Mouse (Mus musculus): Measurements from ENCODE around the gene Thbd. TPM values are rescaled to one million over a fixed set of nuclear protein-coding genes. Genes with fewer than 3 reads are reported as not detected.

Thbd gene
- polyA plus RNA-seq, 1 experiment from 2014 or later = not detected

- TF ChIP-seq CTCF (IDR thresholded peaks at IDR 0.05) = no peak
- ChIA-PET CTCF (interaction anchor here (0.9 to 1.2 kb wide), 2 partner anchors 16 to 32 kb away, joined by 3 read pairs; no protein-coding TSS in a partner anchor), POLR2A (no interaction called here)
- in situ Hi-C loops (cut with MboI; ENCODE audit: low pct_unique_long_range_greater_than_20kb) = no loop called here
- DNase-seq (ENCODE audit: low read depth, low spot score) (no peak), ATAC-seq (no peak)
- H3K27me3 ChIP-seq = no peaks in the 10 kb centered on the region
These were observed 35.4 kb upstream of the Thbd start, which contains the start of gene Cd93 for GRCm38 (mm10) chr2:148443249-148443958. Gene Cd93, minus strand, starts transcription at chr2:148443563.

GRCm38 (mm10) chr2:148442710-148443109 is 34.7 kb upstream of the Thbd start:
- no peak for DNase-seq (ENCODE audit: low read depth, low spot score)
- no peak for TF ChIP-seq CTCF (IDR thresholded peaks at IDR 0.05)
- no peak for ATAC-seq
- POLR2A ChIA-PET = no interaction called here
- H3K27me3 ChIP-seq = no peaks in the 10 kb centered on the region
- in situ Hi-C loops (cut with MboI; ENCODE audit: low pct_unique_long_range_greater_than_20kb) = no loop called here
- CTCF ChIA-PET = interaction anchor here (1.2 kb wide), 1 partner anchor 17 kb away, joined by 3 read pairs; no protein-coding TSS in a partner anchor

GRCm38 (mm10) chr2:148442172-148442571 is 34.2 kb upstream of the Thbd start:
- in situ Hi-C loops (cut with MboI; ENCODE audit: low pct_unique_long_range_greater_than_20kb) = no loop called here
- ATAC-seq (no peak), DNase-seq (ENCODE audit: low read depth, low spot score) (no peak)
- H3K27me3 ChIP-seq = no peaks in the 10 kb centered on the region
- no peak for TF ChIP-seq CTCF (IDR thresholded peaks at IDR 0.05)
- CTCF ChIA-PET = no interaction called here
- POLR2A ChIA-PET = no interaction called here

- no peak for DNase-seq (ENCODE audit: low read depth, low spot score)
- TF ChIP-seq CTCF (IDR thresholded peaks at IDR 0.05) = no peak
- in situ Hi-C loops (cut with MboI; ENCODE audit: low pct_unique_long_range_greater_than_20kb) = no loop called here
- ChIA-PET CTCF (no interaction called here), POLR2A (no interaction called here)
- ATAC-seq = no peak
- no peaks in the 10 kb centered on the region for H3K27me3 ChIP-seq
These were observed 33.4 kb upstream of the Thbd start for GRCm38 (mm10) chr2:148441421-148441820.

- H3K27me3 ChIP-seq = no peaks in the 10 kb centered on the region
- ChIA-PET CTCF (no interaction called here), POLR2A (no interaction called here)
- ATAC-seq (no peak), DNase-seq (ENCODE audit: low read depth, low spot score) (no peak)
- in situ Hi-C loops (cut with MboI; ENCODE audit: low pct_unique_long_range_greater_than_20kb) = no loop called here
- TF ChIP-seq CTCF (IDR thresholded peaks at IDR 0.05) = no peak
These were observed 31.8 kb upstream of the Thbd start for GRCm38 (mm10) chr2:148439691-148440276.

GRCm38 (mm10) chr2:148436285-148436684 is 28.3 kb upstream of the Thbd start:
- in situ Hi-C loops (cut with MboI; ENCODE audit: low pct_unique_long_range_greater_than_20kb) = no loop called here
- TF ChIP-seq CTCF (IDR thresholded peaks at IDR 0.05) = no peak
- DNase-seq (ENCODE audit: low read depth, low spot score) (no peak), ATAC-seq (no peak)
- CTCF ChIA-PET = interaction anchor here (1.0 kb wide), 1 partner anchor 23 kb away, joined by 3 read pairs; no protein-coding TSS in a partner anchor
- no peaks in the 10 kb centered on the region for H3K27me3 ChIP-seq
- POLR2A ChIA-PET = no interaction called here

- CTCF ChIA-PET = interaction anchor here (2.0 to 2.4 kb wide), 2 partner anchors 11 to 19 kb away, joined by 4 to 7 read pairs; no protein-coding TSS in a partner anchor
- POLR2A ChIA-PET = no interaction called here
- in situ Hi-C loops (cut with MboI; ENCODE audit: low pct_unique_long_range_greater_than_20kb) = no loop called here
- ATAC-seq (no peak), DNase-seq (ENCODE audit: low read depth, low spot score) (no peak)
- no peaks in the 10 kb centered on the region for H3K27me3 ChIP-seq
- TF ChIP-seq CTCF (IDR thresholded peaks at IDR 0.05) = no peak
These were observed 24.4 kb upstream of the Thbd start for GRCm38 (mm10) chr2:148432346-148432745.

- no peak for TF ChIP-seq CTCF (IDR thresholded peaks at IDR 0.05)
- in situ Hi-C loops (cut with MboI; ENCODE audit: low pct_unique_long_range_greater_than_20kb) = no loop called here
- DNase-seq (ENCODE audit: low read depth, low spot score) = no peak
- no peaks in the 10 kb centered on the region for H3K27me3 ChIP-seq
- ChIA-PET POLR2A (no interaction called here), CTCF (interaction anchor here (1.2 to 2.4 kb wide), 2 partner anchors 9 to 58 kb away, joined by 3 to 7 read pairs; no protein-coding TSS in a partner anchor)
- no peak for ATAC-seq
These were observed 23.0 kb upstream of the Thbd start for GRCm38 (mm10) chr2:148430941-148431340.

- POLR2A ChIA-PET = interaction anchor here (0.6 kb wide), 1 partner anchor 9 kb away, joined by 3 read pairs; no protein-coding TSS in a partner anchor
- ATAC-seq = no peak
- in situ Hi-C loops (cut with MboI; ENCODE audit: low pct_unique_long_range_greater_than_20kb) = no loop called here
- TF ChIP-seq CTCF (IDR thresholded peaks at IDR 0.05) = no peak
- H3K27me3 ChIP-seq = no peaks in the 10 kb centered on the region
- peak; percentile 35 for DNase-seq (ENCODE audit: low read depth, low spot score)
- CTCF ChIA-PET = interaction anchor here (1.0 kb wide), 1 partner anchor 107 kb away, joined by 3 read pairs; no protein-coding TSS in a partner anchor
These were observed 21.1 kb upstream of the Thbd start for GRCm38 (mm10) chr2:148429001-148429505.

- ATAC-seq (no peak), DNase-seq (ENCODE audit: low read depth, low spot score) (no peak)
- no peaks in the 10 kb centered on the region for H3K27me3 ChIP-seq
- POLR2A ChIA-PET = no interaction called here
- CTCF ChIA-PET = no interaction called here
- in situ Hi-C loops (cut with MboI; ENCODE audit: low pct_unique_long_range_greater_than_20kb) = no loop called here
- TF ChIP-seq CTCF (IDR thresholded peaks at IDR 0.05) = no peak
These were observed 20.5 kb upstream of the Thbd start for GRCm38 (mm10) chr2:148428523-148428922.

- ChIA-PET POLR2A (no interaction called here), CTCF (no interaction called here)
- H3K27me3 ChIP-seq = no peaks in the 10 kb centered on the region
- TF ChIP-seq CTCF (IDR thresholded peaks at IDR 0.05) = no peak
- in situ Hi-C loops (cut with MboI; ENCODE audit: low pct_unique_long_range_greater_than_20kb) = no loop called here
- no peak for DNase-seq (ENCODE audit: low read depth, low spot score)
- no peak for ATAC-seq
These were observed 19.6 kb upstream of the Thbd start for GRCm38 (mm10) chr2:148427553-148427952.

Data from Patski (cell line).